Mouse (Mus musculus): ENCODE data around the gene Olfr1126. TPM values are rescaled to one million over a fixed set of nuclear protein-coding genes. Genes with fewer than 3 reads are reported as not detected.
"Not testable (repeated sequence)": the region's sequence is repeated elsewhere in the genome, so short reads cannot be mapped to it uniquely, and the experiment has no call there.

Gene Olfr1126
- not detected for total RNA-seq (2021)
- long read RNA-seq, experiment 1: 0 reads
- long read RNA-seq, experiment 2: 0 reads

DNA sequence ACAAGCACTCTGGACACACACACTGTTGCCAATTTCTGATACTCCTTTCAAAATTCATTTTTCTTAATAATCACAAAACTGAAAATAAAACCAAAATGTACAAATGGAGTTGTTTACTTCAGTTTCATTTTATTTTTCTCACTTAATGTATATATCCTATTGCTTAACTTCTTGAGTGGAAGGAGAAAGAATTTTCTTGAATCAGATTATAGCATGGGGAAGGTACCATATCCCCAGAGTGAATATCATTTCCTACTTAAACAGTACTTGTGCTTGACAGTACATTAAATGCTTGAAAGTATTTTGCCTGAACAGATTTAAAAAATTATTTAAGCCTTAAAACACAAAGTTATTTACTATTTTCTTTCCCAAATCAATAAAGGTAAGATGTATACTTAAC lies at the start of gene Olfr1126:
Gene Olfr1126 (plus strand): TSS at position 301 of the 400 bp plus-strand sequence.
- DNase-seq (ENCODE audit: low spot score in 2 of 2): no peak

DNA sequence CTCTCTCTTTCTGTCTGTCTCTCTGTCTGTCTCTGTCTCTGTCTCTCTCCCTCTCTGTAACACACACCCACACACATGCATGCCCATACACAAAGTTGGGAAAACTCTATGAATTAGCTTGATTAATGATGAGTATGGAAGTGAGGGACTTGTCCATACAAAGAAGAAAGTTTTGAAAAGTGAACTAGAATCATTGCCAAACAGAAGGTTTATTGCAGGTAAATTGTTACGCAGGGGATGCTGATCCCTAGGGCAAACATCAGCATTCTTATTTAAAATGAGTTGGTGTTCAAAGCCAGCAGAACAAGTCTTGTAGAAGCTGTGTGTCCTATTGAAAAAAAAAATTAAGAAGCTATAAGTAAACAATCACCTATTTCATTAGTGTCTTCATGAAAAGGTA lies 37.4 kb upstream of the Olfr1126 start, which contains the start of gene Olfr1123:
Gene Olfr1123 (plus strand): TSS at position 301 of the 400 bp plus-strand sequence.
- DNase-seq (ENCODE audit: low spot score in 2 of 2): no peak

DNA sequence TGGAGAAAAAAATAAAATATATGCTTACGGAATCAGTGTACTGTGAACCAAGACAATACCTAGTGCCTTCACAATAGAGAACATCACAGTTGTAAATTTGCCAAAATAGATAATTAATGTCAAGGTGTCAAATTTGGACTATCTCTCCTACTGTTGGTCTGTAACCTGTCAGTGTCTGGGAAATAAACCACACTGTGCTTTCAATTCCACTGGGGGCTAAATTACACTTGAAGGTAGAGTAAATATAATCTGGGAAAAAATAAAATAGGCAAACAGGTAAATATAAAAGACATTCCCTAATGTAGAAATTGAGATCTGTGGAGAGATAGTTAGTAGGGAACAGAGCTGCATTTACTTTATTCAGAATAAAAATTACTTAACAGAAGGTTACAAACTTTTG lies 23.8 kb upstream of the Olfr1126 start, which contains the start of gene Olfr1124:
Gene Olfr1124 (plus strand): TSS at position 301 of the 400 bp plus-strand sequence.
- DNase-seq (ENCODE audit: low spot score in 2 of 2): no peak

DNA sequence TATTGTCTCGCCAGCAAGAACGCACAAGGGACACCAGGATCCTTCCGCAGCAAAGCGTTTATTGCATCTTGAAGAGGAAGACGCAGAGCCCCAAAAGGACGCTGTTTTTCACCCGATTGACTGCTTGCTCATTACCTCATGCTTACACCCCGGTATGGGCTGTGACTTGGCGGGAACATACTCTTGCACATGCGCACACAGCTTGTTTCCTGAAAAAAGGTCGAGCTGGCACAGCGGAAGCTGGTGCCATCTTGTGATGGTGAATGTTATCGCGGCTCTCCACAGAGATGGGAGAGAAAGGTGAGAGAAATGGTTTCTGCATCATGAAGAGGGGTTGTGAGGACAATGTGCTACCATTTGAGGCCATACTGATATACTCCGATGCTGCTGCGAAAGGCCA lies 16.0 kb upstream of the Olfr1126 start:
- DNase-seq (ENCODE audit: low spot score in 2 of 2): no peak

GRCm38 (mm10) chr2:87461769-87462168 lies 8.0 kb downstream of the Olfr1126 start:
- no peak for DNase-seq (ENCODE audit: low spot score in 2 of 2)

GRCm38 (mm10) chr2:87480207-87480606 lies 26.4 kb downstream of the Olfr1126 start:
- DNase-seq (ENCODE audit: low spot score in 2 of 2): no peak

DNA sequence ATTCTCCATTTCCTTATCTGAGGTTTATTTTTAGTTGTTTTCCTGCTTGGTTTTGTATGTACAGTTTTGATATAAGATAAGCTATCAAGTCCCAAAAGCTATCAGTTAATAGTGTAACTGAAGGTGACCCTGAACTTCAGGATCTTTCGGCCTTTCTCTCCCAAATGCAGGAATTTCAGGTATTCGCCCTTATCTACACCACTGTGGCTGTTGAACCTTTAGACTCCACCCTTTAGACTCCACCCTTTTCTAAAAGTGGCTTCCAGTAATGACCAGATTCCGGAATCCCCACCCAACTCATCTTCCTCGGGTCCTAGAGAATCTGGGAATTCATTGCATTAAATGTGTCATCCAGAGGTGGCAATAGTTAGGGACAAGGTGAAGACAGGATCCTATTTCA lies 27.4 kb downstream of the Olfr1126 start:
- DNase-seq (ENCODE audit: low spot score in 2 of 2): no peak

DNA sequence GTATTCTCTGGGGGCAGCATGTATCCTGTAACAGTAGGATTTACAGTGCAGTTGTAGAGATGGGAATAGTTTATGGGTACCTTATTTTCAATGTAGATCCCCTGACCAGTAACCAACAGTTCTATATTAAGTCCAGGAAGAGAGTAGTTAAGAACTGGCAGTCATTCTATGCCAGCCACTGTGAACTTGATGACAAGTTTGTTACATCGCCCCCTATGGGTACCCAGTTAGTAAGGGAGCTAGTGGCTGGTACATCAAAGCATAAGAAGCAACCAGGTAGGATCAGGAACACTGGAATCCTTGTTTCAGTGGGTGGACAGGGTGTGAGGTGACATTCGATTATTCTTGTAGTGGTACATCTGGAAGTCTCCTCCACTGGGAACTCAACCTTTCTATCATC lies 28.5 kb downstream of the Olfr1126 start:
- no peak for DNase-seq (ENCODE audit: low spot score in 2 of 2)

GRCm38 (mm10) chr2:87496993-87497392 lies 43.2 kb downstream of the Olfr1126 start, which contains the start of gene Pramel7:
Gene Pramel7, minus strand, starts transcription at chr2:87497093.
- DNase-seq (ENCODE audit: low spot score in 2 of 2): not testable (repeated sequence)

GRCm38 (mm10) chr2:87506265-87506664 lies 52.5 kb downstream of the Olfr1126 start, which contains the start of gene Pramel6:
Gene Pramel6, plus strand, starts transcription at chr2:87506565.
- DNase-seq (ENCODE audit: low spot score in 2 of 2): no peak

Other genes starting within 250 kb of the Olfr1126 start
- not detected for gene Olfr1113, start 245.0 kb upstream of the Olfr1126 start, total RNA-seq (2021)
- gene Olfr1115, start 205.9 kb upstream of the Olfr1126 start, total RNA-seq (2021): not detected
- not detected for gene Olfr1116, start 186.4 kb upstream of the Olfr1126 start, total RNA-seq (2021)
- gene Olfr1118, start 146.4 kb upstream of the Olfr1126 start, total RNA-seq (2021): not detected
- not detected for gene Olfr1120, start 99.1 kb upstream of the Olfr1126 start, total RNA-seq (2021)
- not detected for gene Olfr1121, start 84.1 kb upstream of the Olfr1126 start, total RNA-seq (2021)
- under 1 TPM in 1 of 2 experiments, not detected in 1; 0.05 TPM for gene Olfr1122, start 68.1 kb upstream of the Olfr1126 start, total RNA-seq (2021)
- gene Olfr1123, start 37.3 kb upstream of the Olfr1126 start, total RNA-seq (2021): not detected
- gene Olfr1124, start 23.7 kb upstream of the Olfr1126 start, total RNA-seq (2021): not detected
- not detected for gene Pramel7, start 43.1 kb downstream of the Olfr1126 start, total RNA-seq (2021)
- gene Pramel6, start 52.6 kb downstream of the Olfr1126 start, total RNA-seq (2021): not detected
- gene Olfr153, start 77.8 kb downstream of the Olfr1126 start, total RNA-seq (2021): not detected
- not detected for gene Olfr1128, start 91.6 kb downstream of the Olfr1126 start, total RNA-seq (2021)
- not detected for gene Olfr1129, start 119.9 kb downstream of the Olfr1126 start, total RNA-seq (2021)
- gene Olfr1130, start 152.2 kb downstream of the Olfr1126 start, total RNA-seq (2021): not detected
- gene Olfr1131, start 173.1 kb downstream of the Olfr1126 start, total RNA-seq (2021): not detected
- not detected for gene Olfr1132, start 183.6 kb downstream of the Olfr1126 start, total RNA-seq (2021)
- not detected for gene Olfr1133, start 193.4 kb downstream of the Olfr1126 start, total RNA-seq (2021)
- gene Olfr1134, start 204.5 kb downstream of the Olfr1126 start, total RNA-seq (2021): not detected
- not detected for gene Olfr1135, start 219.7 kb downstream of the Olfr1126 start, total RNA-seq (2021)
- gene Olfr1136, start 240.0 kb downstream of the Olfr1126 start, total RNA-seq (2021): not detected

All from gastrocnemius, postnatal 4 days (tissue).